Comparison of ENCODE assay signal across 17 mouse cellular contexts in genomic region chr1:144682118-144682517, GRCm38 (mm10).
"Had no signal": no experiment of that assay in that cellular context is flagged by ENCODE, and none has a peak within 500 bp of the region (broad histone marks: within the 10 kb centered on the region; RNA-seq: fewer than 3 reads in every experiment).

No protein-coding gene starts in this region.

- H3K36me3 ChIP-seq: lung, embryonic 15.5 days; midbrain, embryonic 13.5 days; midbrain, embryonic 15.5 days; neural tube, embryonic 12.5 days; stomach, embryonic 15.5 days had no signal

- H3K9ac ChIP-seq: liver, postnatal 0 days; lung, embryonic 15.5 days; midbrain, embryonic 13.5 days; midbrain, embryonic 15.5 days; neural tube, embryonic 12.5 days; stomach, embryonic 15.5 days had no signal

- H3K4me1 ChIP-seq: lung, embryonic 15.5 days; megakaryocyte, embryonic 14.5 days; midbrain, embryonic 13.5 days; midbrain, embryonic 15.5 days; neural tube, embryonic 12.5 days; stomach, embryonic 15.5 days had no signal

- H3K27me3 ChIP-seq: lung, embryonic 15.5 days; megakaryocyte, embryonic 14.5 days; midbrain, embryonic 13.5 days; midbrain, embryonic 15.5 days; neural tube, embryonic 12.5 days; stomach, embryonic 15.5 days had no signal

- ATAC-seq: liver, postnatal 0 days; lung, postnatal 0 days; midbrain, embryonic 13.5 days; midbrain, embryonic 15.5 days had no signal

- H3K4me3 ChIP-seq: lung, embryonic 15.5 days; megakaryocyte, embryonic 14.5 days; midbrain, embryonic 13.5 days; midbrain, embryonic 15.5 days; neural tube, embryonic 12.5 days; stomach, embryonic 15.5 days had no signal

- H3K27ac ChIP-seq: lung, embryonic 15.5 days; macrophage; midbrain, embryonic 13.5 days; midbrain, embryonic 15.5 days; neural tube, embryonic 12.5 days; stomach, embryonic 15.5 days had no signal

- DNase-seq: liver, postnatal 0 days; lung, adult 2 months; lung, postnatal 14 days; lung, postnatal 36 days; right cerebral cortex, postnatal 14 days; thymus, adult 2 months; thymus, postnatal 25 days; thymus, postnatal 4 days had no signal

- H3K4me2 ChIP-seq: lung, embryonic 15.5 days; midbrain, embryonic 11.5 days; midbrain, embryonic 13.5 days; midbrain, embryonic 15.5 days; neural tube, embryonic 12.5 days; stomach, embryonic 15.5 days had no signal

- H3K9me3 ChIP-seq: lung, embryonic 15.5 days; megakaryocyte, embryonic 14.5 days; midbrain, embryonic 13.5 days; midbrain, embryonic 15.5 days; neural tube, embryonic 12.5 days; stomach, embryonic 15.5 days had no signal
